Mouse (Mus musculus): ENCODE results near the gene Arxes1. TPM values are rescaled to one million over a fixed set of nuclear protein-coding genes. Genes with fewer than 3 reads are reported as not detected.
"Not testable (repeated sequence)": the region's sequence is repeated elsewhere in the genome, so short reads cannot be mapped to it uniquely, and the experiment has no call there.

Gene Arxes1
- 4.0 and 5.5 TPM in 2 replicates for total RNA-seq (2021)
- long read RNA-seq, transcript Arxes1-201 (1 exons, 1,580 nt), result major isoform, 7 of 7 reads
- long read RNA-seq, partial matches to known transcripts, result 0 of 7 reads
- long read RNA-seq, other reads (novel, unspliced or antisense), result 0 of 7 reads

GRCm38 (mm10) chrX:136032799-136033763, at the start of gene Arxes1:
Arxes1 (plus strand) TSS chrX:136033367.
- DNase-seq, result peak; percentile 17

GRCm38 (mm10) chrX:135984539-135985260, 48.5 kb upstream of the Arxes1 start:
- no peak for DNase-seq

- no peak for DNase-seq
Measured at GRCm38 (mm10) chrX:135986267-135986666, 46.9 kb upstream of the Arxes1 start.

- no peak for DNase-seq
Measured at GRCm38 (mm10) chrX:135990661-135991060, 42.5 kb upstream of the Arxes1 start.

- not testable (repeated sequence) for DNase-seq
Measured at GRCm38 (mm10) chrX:135993192-135993594, 40.0 kb upstream of the Arxes1 start.

GRCm38 (mm10) chrX:135993664-135994119, 39.5 kb upstream of the Arxes1 start, which contains the start of gene Arxes2:
Arxes2 (plus strand) TSS chrX:135993824.
- DNase-seq, result not testable (repeated sequence)

GRCm38 (mm10) chrX:136007199-136007843, 25.8 kb upstream of the Arxes1 start:
- no peak for DNase-seq

GRCm38 (mm10) chrX:136014392-136014791, 18.8 kb upstream of the Arxes1 start:
- no peak for DNase-seq

- no peak for DNase-seq
Measured at GRCm38 (mm10) chrX:136030331-136030730, 2.8 kb upstream of the Arxes1 start.

GRCm38 (mm10) chrX:136043726-136044125, 10.6 kb downstream of the Arxes1 start:
- no peak for DNase-seq

GRCm38 (mm10) chrX:136047528-136047927, 14.4 kb downstream of the Arxes1 start:
- DNase-seq, result peak; percentile 23

GRCm38 (mm10) chrX:136051219-136051618, 18.1 kb downstream of the Arxes1 start:
- DNase-seq, result no peak

GRCm38 (mm10) chrX:136060698-136061097, 27.5 kb downstream of the Arxes1 start:
- DNase-seq, result no peak

- not testable (repeated sequence) for DNase-seq
Measured at GRCm38 (mm10) chrX:136067201-136067991, 34.2 kb downstream of the Arxes1 start.

- not testable (repeated sequence) for DNase-seq
Measured at GRCm38 (mm10) chrX:136068020-136068419, 34.9 kb downstream of the Arxes1 start, which contains the start of gene Bex2. Bex2 (minus strand) TSS chrX:136068236.

Other genes starting within 250 kb of the Arxes1 start
- 16.0 and 20.3 TPM in 2 replicates for gene Bhlhb9, start 235.8 kb upstream of the Arxes1 start, total RNA-seq (2021)
- gene Gprasp2, start 194.3 kb upstream of the Arxes1 start, total RNA-seq (2021), result 28.2 and 29.4 TPM in 2 replicates
- gene Arxes2, start 39.5 kb upstream of the Arxes1 start, total RNA-seq (2021), result 23.5 and 25.4 TPM in 2 replicates
- gene Bex2, start 34.9 kb downstream of the Arxes1 start, total RNA-seq (2021), result 16.1 and 27.7 TPM in 2 replicates
- not detected in 2 replicates for gene Nxf3, start 51.9 kb downstream of the Arxes1 start, total RNA-seq (2021)
- 7.0 and 10.3 TPM in 2 replicates for gene Bex4, start 105.6 kb downstream of the Arxes1 start, total RNA-seq (2021)
- gene Tceal8, start 139.0 kb downstream of the Arxes1 start, total RNA-seq (2021), result 44.4 and 51.1 TPM in 2 replicates
- gene Tceal5, start 170.5 kb downstream of the Arxes1 start, total RNA-seq (2021), result 2.1 and 4.1 TPM in 2 replicates
- gene Tceal7, start 181.4 kb downstream of the Arxes1 start, total RNA-seq (2021), result not detected in 2 replicates
- 12.5 and 12.7 TPM in 2 replicates for gene Bex1, start 182.1 kb downstream of the Arxes1 start, total RNA-seq (2021)
- gene Tceal9, start 211.7 kb downstream of the Arxes1 start, total RNA-seq (2021), result 363 and 423 TPM in 2 replicates
- 128 and 147 TPM in 2 replicates for gene Bex3, start 236.9 kb downstream of the Arxes1 start, total RNA-seq (2021)